Mouse (Mus musculus) G1E (cell line): Measurements from ENCODE around the gene Hrasls. TPM values are rescaled to one million over a fixed set of nuclear protein-coding genes. Genes with fewer than 3 reads are reported as not detected.

ENCODE experiments used
- ATAC-seq: 2 replicates; pipeline ENCODE4 v1.8.0; 2016; ENCODE audit warnings: mild to moderate bottlenecking; ENCODE audit not compliant: insufficient number of reproducible peaks, poor library complexity, low FRiP score, severe bottlenecking; ENCODE audit errors: extremely low read depth
- DNase-seq: peaks from one replicate; pipeline ENCODE4 v3.0.0; 2012; ENCODE audit warnings: low spot score
- H3K27me3 ChIP-seq: 2 replicates; pipeline ENCODE4 v1.6.1; 2012; ENCODE audit warnings: mild to moderate bottlenecking, low read length, inconsistent platforms; ENCODE audit not compliant: insufficient read depth
- H3K36me3 ChIP-seq: replicated peaks from 2 replicates; pipeline ENCODE3; 2012; ENCODE audit warnings: mild to moderate bottlenecking, inconsistent platforms
- H3K4me1 ChIP-seq: 2 replicates; pipeline ENCODE4 v1.6.1; 2012; ENCODE audit warnings: low read depth, low read length, inconsistent platforms, mixed read lengths; ENCODE audit not compliant: insufficient read depth
- H3K4me3 ChIP-seq: 2 replicates; pipeline ENCODE4 v1.5.1; 2012; ENCODE audit warnings: low read depth, mild to moderate bottlenecking, inconsistent platforms, low read length, moderate library complexity, mixed read lengths
- H3K9me3 ChIP-seq: replicated peaks from 2 replicates; pipeline ENCODE4 v1.6.1; 2012; ENCODE audit warnings: inconsistent platforms
- CTCF ChIP-seq: IDR thresholded peaks from 2 replicates; pipeline ENCODE4 v1.5.1; 2012; ENCODE audit warnings: low read depth, low read length, inconsistent platforms, mixed read lengths
- GATA1 ChIP-seq: IDR thresholded peaks from 2 replicates; pipeline ENCODE4 v1.6.1; 2012; ENCODE audit warnings: borderline replicate concordance, low read length, inconsistent platforms, mixed read lengths
- GATA2 ChIP-seq: IDR thresholded peaks from 2 replicates; pipeline ENCODE4 v1.6.1; 2012; ENCODE audit warnings: low read depth, low read length, inconsistent platforms, borderline replicate concordance
- POLR2AphosphoS5 ChIP-seq: IDR thresholded peaks from 2 replicates; pipeline ENCODE4 v1.6.1; 2012; ENCODE audit warnings: low read depth, low read length, inconsistent platforms; ENCODE audit not compliant: insufficient replicate concordance
- TAL1 ChIP-seq: conservative IDR thresholded peaks from 2 replicates; pipeline ENCODE4 v1.6.1; 2012; ENCODE audit warnings: low read depth, low read length, inconsistent platforms, mixed read lengths
- polyA plus RNA-seq: library from polyadenylated mRNA; stranded (reverse); fragments of >175 nt; gene quantifications from 2 replicates; pipeline ENCODE4 v1.2.3, GENCODE M21; 2012
- total RNA-seq, 2 experiments: library from RNA; stranded (forward) in 1 of 2; stranded (reverse) in 1 of 2; fragments of 200-1000 nt in 1 of 2; fragments of >200 nt in 1 of 2; fragmentation: Nextera tagmentation in 1 of 2; gene quantifications; 2 replicates each; pipeline ENCODE4 v1.2.3; 2014 to 2017

Gene Hrasls
- total RNA-seq (2014; fragmentation: Nextera tagmentation) (not detected in 2 replicates), total RNA-seq (2017) (0.11 and 0.12 TPM in 2 replicates), polyA plus RNA-seq (not detected in 2 replicates)

DNA sequence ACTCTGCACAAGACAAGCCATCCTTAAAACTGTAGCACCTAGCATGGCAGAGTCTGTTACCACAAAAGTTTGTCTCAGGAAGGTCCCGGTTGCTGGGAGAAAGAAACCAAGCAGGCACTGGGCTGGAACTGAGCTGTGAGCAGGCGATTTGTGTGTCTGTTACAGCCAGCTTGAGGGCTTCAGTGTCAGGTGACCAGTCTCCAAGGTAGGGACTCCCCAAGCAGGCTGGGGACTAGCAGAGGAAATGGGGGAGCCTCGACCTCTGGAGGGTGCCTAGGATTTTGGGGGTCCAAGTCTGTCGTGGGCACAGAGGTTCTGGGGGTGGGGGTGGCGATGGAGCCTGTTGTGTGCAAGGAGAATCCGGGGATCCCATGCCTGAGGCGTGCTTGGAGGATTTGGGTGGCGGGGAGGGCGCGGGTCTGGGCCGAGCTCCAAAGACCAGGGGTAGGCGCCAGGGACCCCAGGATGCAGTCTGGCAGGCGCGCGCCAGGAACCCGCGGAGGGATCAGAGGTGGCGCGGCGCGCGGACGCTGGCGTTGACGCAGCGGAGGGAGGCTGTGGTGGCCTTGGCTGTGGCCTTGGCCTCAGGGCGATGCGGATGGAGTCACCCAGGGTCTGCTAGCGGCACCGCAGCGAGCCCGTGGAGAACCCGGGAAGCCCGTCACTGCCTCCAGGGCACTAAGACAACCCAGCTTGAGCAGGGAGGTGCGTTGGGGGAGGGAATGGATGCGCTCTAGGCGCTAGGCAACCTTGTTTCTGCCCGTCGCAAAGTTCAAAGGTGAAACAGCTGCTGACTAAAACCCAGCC, at the start of gene Hrasls:
TSS of gene Hrasls (plus strand) at position 91 of the 807 bp plus-strand sequence.
- Histone ChIP-seq H3K4me1 (no peaks in the 10 kb centered on the region), H3K36me3 (no peaks in the 10 kb centered on the region), H3K9me3 (peaks cover 38% of the 10 kb centered on the region), H3K4me3 (peak within 1 kb of the TSS; percentile 27; the same call in 1 of the 2 replicates), H3K27me3 (no peaks in the 10 kb centered on the region)
- ATAC-seq, result no peak
- no peak for DNase-seq
- TF ChIP-seq GATA2, result no peak

GRCm38 (mm10) chr16:29162271-29162670, 47.2 kb upstream of the Hrasls start:
- ATAC-seq (no peak), DNase-seq (no peak)
- no peak for TF ChIP-seq GATA2
- no peak for TF ChIP-seq GATA1
- TF ChIP-seq POLR2AphosphoS5, result no peak
- no peaks in the 10 kb centered on the region for H3K27me3 ChIP-seq
- peaks cover 23% of the 10 kb centered on the region for H3K9me3 ChIP-seq
- H3K36me3 ChIP-seq, result no peaks in the 10 kb centered on the region
- H3K4me3 ChIP-seq, result no peak overlapping the region
- H3K4me1 ChIP-seq, result no peaks in the 10 kb centered on the region

- H3K36me3 ChIP-seq, result no peaks in the 10 kb centered on the region
- no peak for ATAC-seq
- H3K27me3 ChIP-seq, result no peaks in the 10 kb centered on the region
- no peaks in the 10 kb centered on the region for H3K4me1 ChIP-seq
- peaks cover 34% of the 10 kb centered on the region for H3K9me3 ChIP-seq
- no peak for DNase-seq
- H3K4me3 ChIP-seq, result no peak overlapping the region
- no peak for TF ChIP-seq GATA1
- no peak for TF ChIP-seq CTCF
- TF ChIP-seq TAL1, result no peak
- TF ChIP-seq POLR2AphosphoS5, result no peak
- no peak for TF ChIP-seq GATA2
Measured at GRCm38 (mm10) chr16:29167051-29167450, 42.4 kb upstream of the Hrasls start.

- TF ChIP-seq TAL1, result no peak
- no peak for TF ChIP-seq GATA2
- TF ChIP-seq CTCF, result no peak
- no peak for TF ChIP-seq GATA1
- no peak for TF ChIP-seq POLR2AphosphoS5
- no peak overlapping the region for H3K4me3 ChIP-seq
- no peaks in the 10 kb centered on the region for H3K27me3 ChIP-seq
- ATAC-seq, result no peak
- H3K9me3 ChIP-seq, result peaks cover 25% of the 10 kb centered on the region
- DNase-seq, result no peak
- no peaks in the 10 kb centered on the region for H3K36me3 ChIP-seq
- no peaks in the 10 kb centered on the region for H3K4me1 ChIP-seq
Measured at GRCm38 (mm10) chr16:29171741-29172140, 37.8 kb upstream of the Hrasls start.

DNA sequence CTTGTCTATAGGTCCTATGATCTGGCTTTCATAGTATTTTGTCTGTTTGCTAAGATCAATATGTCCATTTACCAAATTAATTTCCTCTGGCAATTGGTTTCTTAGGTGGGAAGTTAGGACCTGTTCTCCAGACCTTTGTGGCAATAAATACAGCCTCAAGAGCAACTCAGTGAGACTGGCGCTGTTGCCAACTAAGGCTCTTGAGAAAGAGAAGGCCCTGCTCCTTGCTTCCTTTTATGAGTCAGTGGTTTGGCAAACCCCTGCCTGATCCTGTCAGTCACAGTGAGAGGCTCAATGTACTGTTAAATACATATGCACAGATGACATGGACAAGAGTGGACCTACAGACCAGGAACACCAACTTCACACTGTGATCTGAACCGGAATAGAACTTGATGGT, 36.3 kb upstream of the Hrasls start:
- no peak for ATAC-seq
- Histone ChIP-seq H3K36me3 (no peaks in the 10 kb centered on the region), H3K4me1 (no peaks in the 10 kb centered on the region), H3K27me3 (no peaks in the 10 kb centered on the region), H3K9me3 (peaks cover 35% of the 10 kb centered on the region), H3K4me3 (no peak overlapping the region)
- DNase-seq, result no peak
- TF ChIP-seq CTCF (no peak), GATA2 (no peak), TAL1 (no peak), GATA1 (no peak), POLR2AphosphoS5 (no peak)

DNA sequence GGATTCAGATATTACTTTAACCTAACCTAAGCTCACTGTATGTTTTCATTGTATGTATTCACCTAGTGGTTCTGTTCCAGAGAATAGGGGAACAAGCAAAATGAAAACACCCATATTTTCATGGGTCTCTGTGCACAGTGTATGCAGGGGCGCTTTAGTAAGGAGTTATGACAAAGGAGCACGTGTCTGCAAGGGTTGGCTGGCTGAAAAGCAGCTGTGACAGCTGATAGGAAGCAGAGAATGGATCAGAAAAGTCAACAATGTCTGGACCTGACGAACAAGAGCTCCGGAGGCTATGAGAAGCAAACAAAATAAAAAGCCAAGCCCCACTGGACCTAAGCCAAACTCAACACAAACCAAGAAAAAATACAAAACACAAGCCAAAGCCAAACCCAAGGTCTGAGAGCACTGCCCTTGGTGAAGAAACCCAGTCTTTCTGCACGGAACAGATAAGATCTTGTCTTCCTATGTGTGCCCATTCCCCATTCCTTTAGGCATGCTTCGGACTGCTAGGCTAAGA, 34.6 kb upstream of the Hrasls start:
- ATAC-seq (no peak), DNase-seq (no peak)
- H3K27me3 ChIP-seq, result no peaks in the 10 kb centered on the region
- no peaks in the 10 kb centered on the region for H3K4me1 ChIP-seq
- H3K9me3 ChIP-seq, result peaks cover 36% of the 10 kb centered on the region
- TF ChIP-seq POLR2AphosphoS5, result no peak
- TF ChIP-seq TAL1, result no peak
- no peak for TF ChIP-seq CTCF
- TF ChIP-seq GATA1, result no peak
- no peak for TF ChIP-seq GATA2
- no peak overlapping the region for H3K4me3 ChIP-seq
- H3K36me3 ChIP-seq, result no peaks in the 10 kb centered on the region
